Mouse (Mus musculus) liver, postnatal 0 days (tissue): ENCODE measurements around the gene Olfr310. TPM values are rescaled to one million over a fixed set of nuclear protein-coding genes. Genes with fewer than 3 reads are reported as not detected.

Source experiments
- ATAC-seq: fragments of 200-750 bp; cut with Nextera tagmentation; 2 replicates; pipeline ENCODE4 v1.8.0; 2017; ENCODE audit warnings: mild to moderate bottlenecking, moderate library complexity
- DNase-seq: peaks from one replicate; pipeline ENCODE4 v3.0.0-alpha.2; 2016
- H3K27ac ChIP-seq: fragments of 300-500 bp; sonication (generic); 2 replicates; pipeline ENCODE4 v1.5.1; 2014; ENCODE audit warnings: antibody characterized with exemption, moderate library complexity, mild to moderate bottlenecking, low read depth
- H3K27me3 ChIP-seq: fragments of 300-500 bp; sonication (generic); 2 replicates; pipeline ENCODE4 v1.6.1; 2014; ENCODE audit warnings: low read length, control low read depth, mixed read lengths; ENCODE audit not compliant: insufficient read depth
- H3K36me3 ChIP-seq: fragments of 300-500 bp; sonication (generic); replicated peaks from 2 replicates; pipeline ENCODE4 v1.6.1; 2014; ENCODE audit warnings: mild to moderate bottlenecking, control low read depth, low read length, moderate library complexity, mixed read lengths; ENCODE audit not compliant: insufficient read depth
- H3K4me1 ChIP-seq: fragments of 300-500 bp; sonication (generic); 2 replicates; pipeline ENCODE4 v1.6.1; 2014; ENCODE audit warnings: antibody characterized with exemption, mild to moderate bottlenecking, control low read depth; ENCODE audit not compliant: insufficient read depth
- H3K4me2 ChIP-seq: fragments of 300-500 bp; sonication (generic); 2 replicates; pipeline ENCODE4 v1.6.1; 2014; ENCODE audit warnings: low read depth, mild to moderate bottlenecking, low read length, moderate library complexity, mixed read lengths
- H3K4me3 ChIP-seq: fragments of 300-500 bp; sonication (generic); 2 replicates; pipeline ENCODE4 v1.5.1; 2014; ENCODE audit warnings: low read depth, low read length
- H3K9ac ChIP-seq: fragments of 300-500 bp; sonication (generic); replicated peaks from 2 replicates; pipeline ENCODE4 v1.6.1; 2014; ENCODE audit warnings: mild to moderate bottlenecking, moderate library complexity
- H3K9me3 ChIP-seq: fragments of 300-500 bp; sonication (generic); 2 replicates; pipeline ENCODE4 v1.6.1; 2016; ENCODE audit warnings: mild to moderate bottlenecking, control low read depth, low read length, mixed read lengths
- CTCF ChIP-seq: sonication (generic); IDR thresholded peaks from 2 replicates; pipeline ENCODE4 v1.5.1; 2016; ENCODE audit warnings: antibody characterized with exemption, low read depth
- EP300 ChIP-seq: IDR thresholded peaks from 2 replicates; pipeline ENCODE4 v1.6.1; 2016; ENCODE audit warnings: antibody characterized with exemption, low read depth, mild to moderate bottlenecking
- WGBS: fragments of 180-500 bp; shearing (Covaris S2); extraction: QIAGEN DNeasy Blood & Tissue Kit; methylation state at CpG from one replicate; pipeline ENCODE4 v1.1.7; 2014; ENCODE audit not compliant: insufficient replicate concordance; 5-methylcytosine and 5-hydroxymethylcytosine counted together
- microRNA-seq: library from miRNA; unstranded; fragments of <30 nt; microRNA quantifications from one replicate; pipeline ENCODE4, GENCODE M21; 2016
- polyA plus RNA-seq: library from polyadenylated mRNA; unstranded; fragments of >200 nt; fragmentation: Nextera tagmentation; extraction: Ambion mirVana; gene quantifications from 2 replicates; pipeline ENCODE4 v1.2.1, GENCODE M21; 2015

Gene Olfr310
- not detected in 2 replicates for polyA plus RNA-seq

GRCm38 (mm10) chr7:86277072-86277471, at the start of gene Olfr310:
Gene Olfr310 (minus strand): TSS chr7:86277172.
- Histone ChIP-seq H3K27ac (no peak within 1 kb of the TSS), H3K9me3 (no peaks in the 10 kb centered on the region), H3K27me3 (no peaks in the 10 kb centered on the region), H3K4me3 (no peak within 1 kb of the TSS), H3K36me3 (no peaks in the 10 kb centered on the region), H3K4me1 (no peaks in the 10 kb centered on the region), H3K4me2 (no peak within 1 kb of the TSS), H3K9ac (no peak within 1 kb of the TSS)
- 72% methylated on average over 1 of the region's 1 CpGs for WGBS
- ATAC-seq (no peak), DNase-seq (no peak)
- TF ChIP-seq EP300 (no peak), CTCF (no peak)

DNA sequence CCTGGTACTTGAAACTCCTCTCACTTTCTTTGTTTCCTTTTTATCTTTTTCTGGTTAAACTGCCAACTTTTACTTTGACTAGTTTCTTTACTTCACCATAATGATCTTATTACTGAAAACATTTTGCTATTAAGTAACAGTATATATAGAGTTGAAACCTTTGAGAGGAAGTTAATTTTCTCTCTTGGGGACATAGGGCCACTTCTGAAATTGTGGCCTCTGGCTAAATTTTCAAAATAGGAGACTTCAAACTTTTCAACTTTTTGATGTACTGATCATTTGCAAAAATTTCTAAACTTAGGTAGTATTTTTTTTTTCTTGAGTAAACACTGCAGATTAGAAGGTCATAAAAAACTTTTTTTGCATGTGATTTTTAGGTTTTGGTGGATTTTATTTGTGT, 48.6 kb upstream of the Olfr310 start, which contains the start of gene Olfr308:
Olfr308 (minus strand) TSS at position 101 of the 400 bp plus-strand sequence.
- no peak within 1 kb of the TSS for H3K4me2 ChIP-seq
- ATAC-seq, result no peak
- no peaks in the 10 kb centered on the region for H3K9me3 ChIP-seq
- no peaks in the 10 kb centered on the region for H3K27me3 ChIP-seq
- no peak within 1 kb of the TSS for H3K4me3 ChIP-seq
- DNase-seq, result no peak
- H3K9ac ChIP-seq, result no peak within 1 kb of the TSS
- H3K36me3 ChIP-seq, result no peaks in the 10 kb centered on the region
- H3K27ac ChIP-seq, result no peak within 1 kb of the TSS
- no peaks in the 10 kb centered on the region for H3K4me1 ChIP-seq
- TF ChIP-seq EP300 (no peak), CTCF (no peak)

DNA sequence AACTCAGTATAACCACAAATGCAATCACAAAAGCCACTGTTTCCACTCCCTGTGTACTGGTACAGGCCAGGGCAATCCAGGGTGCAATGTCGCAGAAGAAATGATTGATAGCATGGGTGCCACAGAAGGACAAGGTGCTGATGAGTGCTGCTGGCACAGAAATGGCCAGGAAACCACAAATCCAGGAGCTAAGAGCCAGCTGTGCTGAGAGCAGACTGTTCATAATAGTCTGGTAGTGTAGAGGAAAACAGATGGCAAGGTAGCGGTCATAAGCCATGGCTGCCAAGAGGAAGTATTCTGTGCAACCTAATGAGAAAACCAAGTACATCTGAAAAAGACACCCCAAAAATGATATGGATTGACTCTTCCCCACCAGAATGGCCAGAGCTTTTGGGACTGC, 44.4 kb upstream of the Olfr310 start:
- no peak overlapping the region for H3K4me3 ChIP-seq
- no peak for ATAC-seq
- WGBS, result 60% methylated on average over 2 of the region's 2 CpGs

GRCm38 (mm10) chr7:86313608-86314007, 36.6 kb upstream of the Olfr310 start, which contains the start of gene Olfr309:
Gene Olfr309 (minus strand): TSS chr7:86313708.
- H3K27me3 ChIP-seq, result no peaks in the 10 kb centered on the region
- WGBS, result 52% methylated on average over 2 of the region's 2 CpGs
- H3K4me1 ChIP-seq, result no peaks in the 10 kb centered on the region
- no peak for DNase-seq
- H3K9me3 ChIP-seq, result no peaks in the 10 kb centered on the region
- no peak within 1 kb of the TSS for H3K9ac ChIP-seq
- no peak within 1 kb of the TSS for H3K27ac ChIP-seq
- no peak for TF ChIP-seq EP300
- no peak for TF ChIP-seq CTCF
- H3K36me3 ChIP-seq, result no peaks in the 10 kb centered on the region
- no peak for ATAC-seq
- no peak within 1 kb of the TSS for H3K4me3 ChIP-seq
- no peak within 1 kb of the TSS for H3K4me2 ChIP-seq

More for the DNA sequence above, 44.4 kb upstream of the Olfr310 start:
- Histone ChIP-seq H3K9ac (no peak overlapping the region), H3K27me3 (no peaks in the 10 kb centered on the region), H3K4me2 (no peak overlapping the region), H3K36me3 (no peaks in the 10 kb centered on the region), H3K4me1 (no peaks in the 10 kb centered on the region), H3K9me3 (no peaks in the 10 kb centered on the region), H3K27ac (no peak overlapping the region)
- no peak for DNase-seq
- no peak for TF ChIP-seq CTCF
- no peak for TF ChIP-seq EP300

- 66% methylated on average over 1 of the region's 1 CpGs for WGBS
- H3K4me1 ChIP-seq, result no peaks in the 10 kb centered on the region
- no peaks in the 10 kb centered on the region for H3K36me3 ChIP-seq
- H3K9ac ChIP-seq, result no peak within 1 kb of the TSS
- ATAC-seq (no peak), DNase-seq (no peak)
- H3K27me3 ChIP-seq, result no peaks in the 10 kb centered on the region
- TF ChIP-seq CTCF, result no peak
- no peak for TF ChIP-seq EP300
- H3K27ac ChIP-seq, result no peak within 1 kb of the TSS
- no peaks in the 10 kb centered on the region for H3K9me3 ChIP-seq
- H3K4me2 ChIP-seq, result no peak within 1 kb of the TSS
- no peak within 1 kb of the TSS for H3K4me3 ChIP-seq
Measured at GRCm38 (mm10) chr7:86246208-86246607, 30.8 kb downstream of the Olfr310 start, which contains the start of gene Vmn2r76. Gene Vmn2r76 (minus strand): TSS chr7:86246308.

Small RNA genes within 50 kb of the gene (microRNA-seq; reads per million reads assigned to microRNA genes)
- not detected for gene Gm23192

Other genes with a start within 250 kb of the Olfr310 start
- gene Vmn2r75, start 105.4 kb downstream of the Olfr310 start, polyA plus RNA-seq, result not detected in 2 replicates
- gene Vmn2r76, start 30.9 kb downstream of the Olfr310 start, polyA plus RNA-seq, result not detected in 2 replicates
- not detected in 2 replicates for gene Olfr309, start 36.5 kb upstream of the Olfr310 start, polyA plus RNA-seq
- gene Olfr308, start 48.5 kb upstream of the Olfr310 start, polyA plus RNA-seq, result not detected in 2 replicates
- gene Olfr307, start 60.4 kb upstream of the Olfr310 start, polyA plus RNA-seq, result not detected in 2 replicates
- not detected in 2 replicates for gene Olfr305, start 89.8 kb upstream of the Olfr310 start, polyA plus RNA-seq
- gene Olfr304, start 109.5 kb upstream of the Olfr310 start, polyA plus RNA-seq, result not detected in 2 replicates
- gene Olfr303, start 120.6 kb upstream of the Olfr310 start, polyA plus RNA-seq, result not detected in 2 replicates
- not detected in 2 replicates for gene Olfr301, start 126.7 kb upstream of the Olfr310 start, polyA plus RNA-seq
- gene Olfr299, start 182.7 kb upstream of the Olfr310 start, polyA plus RNA-seq, result not detected in 2 replicates
- not detected in 2 replicates for gene Olfr298, start 215.3 kb upstream of the Olfr310 start, polyA plus RNA-seq
- not detected in 2 replicates for gene Olfr297, start 242.8 kb upstream of the Olfr310 start, polyA plus RNA-seq